In genomic region chr2:80966766-80967165, GRCm38 (mm10) we compare ENCODE assay signal across 14 mouse cellular contexts.
"Had no signal": no experiment of that assay in that cellular context is flagged by ENCODE, and none has a peak within 500 bp of the region (broad histone marks: within the 10 kb centered on the region; RNA-seq: fewer than 3 reads in every experiment).

No protein-coding gene starts in this region.

- H3K4me3 ChIP-seq: neural tube, embryonic 15.5 days; stomach, embryonic 15.5 days had no signal

- DNase-seq: right cerebral cortex, adult 18-20 months; right cerebral cortex, postnatal 14 days; right cerebral cortex, postnatal 25 days; right cerebral cortex, postnatal 4 days; spleen, adult 18-20 months; thymus, adult 18-20 months; thymus, adult 2 months; thymus, postnatal 14 days; thymus, postnatal 25 days; thymus, postnatal 36 days; thymus, postnatal 4 days had no signal

- H3K9me3 ChIP-seq: neural tube, embryonic 15.5 days; stomach, embryonic 15.5 days had no signal

- H3K4me1 ChIP-seq: neural tube, embryonic 15.5 days; stomach, embryonic 15.5 days had no signal

- H3K27me3 ChIP-seq: neural tube, embryonic 15.5 days; stomach, embryonic 15.5 days had no signal

- H3K9ac ChIP-seq: neural tube, embryonic 15.5 days; stomach, embryonic 15.5 days had no signal

- H3K36me3 ChIP-seq: neural tube, embryonic 15.5 days; stomach, embryonic 15.5 days had no signal

- H3K27ac ChIP-seq: neural tube, embryonic 15.5 days; stomach, embryonic 15.5 days; stomach, postnatal 0 days had no signal

- H3K4me2 ChIP-seq: neural tube, embryonic 15.5 days; stomach, embryonic 15.5 days had no signal
